Mouse (Mus musculus) adrenal gland, adult 18-20 months (tissue): Measurements from ENCODE around the gene Gm21958. TPM values are rescaled to one million over a fixed set of nuclear protein-coding genes. Genes with fewer than 3 reads are reported as not detected.
A peak's percentile ranks its signal among the peaks of the same experiment; 100 is the strongest.

Experiments
- DNase-seq, 2 experiments: peaks; one replicate each; pipeline ENCODE4 v3.0.0; 2021 to 2022; ENCODE audit warnings: low spot score in 2 of 2
- long read RNA-seq, 2 experiments: library from polyadenylated mRNA; stranded (forward); transcript quantifications; one replicate each; pipeline ENCODE4 v2.0.0; 2021
- total RNA-seq, 2 experiments: library from RNA; stranded (reverse); gene quantifications; 1 replicate in 1 of 2; 2 replicates in 1 of 2; pipeline ENCODE4 v1.2.3; 2021

The Gm21958 gene
- not detected for total RNA-seq
- long read RNA-seq, experiment 1: 0 reads
- long read RNA-seq, experiment 2: 0 reads

DNA sequence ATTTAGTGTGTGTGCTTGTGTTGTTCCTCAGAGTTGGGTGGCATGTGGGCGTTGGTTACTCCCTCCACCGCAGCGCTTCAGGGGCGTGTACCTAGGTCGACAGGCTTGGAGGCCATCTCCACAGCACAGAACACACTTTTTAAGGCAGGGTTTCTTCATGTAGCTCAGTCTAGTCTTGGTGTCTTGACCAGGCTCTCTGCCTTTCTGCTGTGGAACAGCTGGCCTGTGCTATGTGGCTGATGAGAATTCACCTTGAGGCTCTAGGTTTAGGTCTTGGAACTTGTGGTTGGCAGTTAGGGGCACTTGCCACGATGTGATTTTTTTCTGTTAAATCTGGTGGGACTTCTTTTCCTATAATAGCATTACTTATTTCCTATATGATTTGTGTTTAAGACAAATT, at the start of gene Gm21958:
Gm21958 (minus strand) TSS at position 101 of the 400 bp plus-strand sequence.
- DNase-seq: no peak

DNA sequence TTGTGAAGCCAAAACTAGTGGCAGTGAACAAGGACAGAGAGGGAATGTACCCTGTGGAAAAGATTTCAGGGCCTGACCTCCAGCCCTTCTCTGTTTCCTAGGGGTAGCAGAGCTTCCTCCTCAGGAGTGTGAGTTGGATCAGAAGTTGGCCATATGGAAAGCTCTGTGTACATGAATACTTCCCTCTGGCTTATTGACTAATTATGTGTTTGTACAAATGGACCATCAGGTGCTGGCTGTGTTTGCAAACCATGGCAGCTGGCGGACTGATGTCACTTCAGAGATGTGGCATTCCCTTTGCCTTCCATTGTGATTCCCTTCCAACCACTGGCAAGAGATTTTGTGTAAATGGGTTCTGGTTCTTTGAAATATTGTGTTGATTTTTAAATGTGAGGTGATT, 47.1 kb upstream of the Gm21958 start:
- no peak for DNase-seq

- DNase-seq: peak in 1 of 2 experiments; percentile 48
Observed at GRCm38 (mm10) chr3:54760321-54761115, 46.4 kb upstream of the Gm21958 start.

DNA sequence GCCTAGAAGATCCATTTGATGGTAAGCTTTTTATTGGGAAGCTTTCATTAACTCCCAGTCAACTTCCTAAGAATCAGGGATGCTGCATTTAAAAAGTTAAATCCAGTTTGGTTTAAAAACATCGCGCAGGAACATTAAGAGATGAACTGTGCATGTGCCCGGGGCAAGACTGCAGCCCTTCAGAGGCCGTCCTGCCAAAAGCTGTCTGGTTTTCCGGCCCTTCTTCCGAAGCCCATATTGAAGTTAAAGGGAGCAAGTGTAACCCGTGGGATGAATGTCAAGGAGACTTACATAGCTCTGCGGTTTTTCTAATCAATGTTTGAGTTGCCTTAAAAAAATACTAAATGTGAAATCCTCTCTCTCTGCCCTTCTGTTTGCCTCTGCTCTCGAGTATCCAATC, 45.1 kb upstream of the Gm21958 start:
- DNase-seq: no peak

GRCm38 (mm10) chr3:54757446-54757845, 43.3 kb upstream of the Gm21958 start:
- no peak for DNase-seq

- peak; percentile 36 to 56 for DNase-seq
Observed at GRCm38 (mm10) chr3:54756058-54756457, 41.9 kb upstream of the Gm21958 start.

DNA sequence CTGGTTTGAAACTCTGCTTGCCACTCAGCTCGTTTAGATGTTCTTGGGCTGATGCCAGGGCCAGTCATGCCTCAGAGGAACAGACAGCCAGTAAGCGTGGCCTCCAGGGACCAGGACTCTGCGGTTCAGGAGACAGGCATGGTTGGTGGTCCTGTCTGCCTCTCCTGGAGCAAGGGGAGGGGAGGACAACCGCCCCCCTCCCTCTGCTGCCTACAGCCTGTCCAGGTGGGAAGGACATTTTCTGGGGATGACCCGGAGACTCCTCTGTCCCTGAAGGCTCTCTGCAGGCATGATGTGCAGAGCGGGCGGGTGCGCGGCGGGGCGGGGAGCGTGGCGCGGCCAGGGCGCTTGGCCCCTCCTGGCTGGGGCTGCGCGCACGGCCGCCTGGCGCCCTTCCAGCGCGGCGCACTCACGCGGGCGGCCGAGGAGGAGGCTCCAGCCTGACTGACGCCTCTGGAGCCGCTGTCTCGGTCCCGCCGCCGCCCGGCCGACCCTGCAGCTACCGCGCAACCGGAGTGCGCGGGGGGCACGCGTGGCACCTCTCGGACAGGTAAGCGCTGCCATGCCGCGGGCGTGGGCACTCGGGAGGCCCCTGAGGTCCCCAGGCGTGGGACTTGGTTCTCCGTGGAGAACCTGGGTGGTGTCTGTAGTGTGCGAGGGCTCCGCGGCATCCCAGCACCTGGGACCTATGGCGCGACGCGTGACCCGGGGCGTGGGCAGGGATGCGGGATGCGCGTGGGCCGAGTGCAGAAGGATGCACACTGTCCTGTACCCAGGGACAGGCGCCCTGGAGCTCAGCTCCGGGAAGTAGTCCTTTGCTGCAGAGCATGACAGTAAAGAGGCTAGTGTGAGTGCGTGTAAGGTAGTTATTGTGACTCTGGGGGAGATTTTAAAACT, 41.2 kb upstream of the Gm21958 start, which contains the start of gene Smad9:
Smad9 (plus strand) TSS at position 438 of the 897 bp plus-strand sequence.
- peak; percentile 77 to 87 for DNase-seq

DNA sequence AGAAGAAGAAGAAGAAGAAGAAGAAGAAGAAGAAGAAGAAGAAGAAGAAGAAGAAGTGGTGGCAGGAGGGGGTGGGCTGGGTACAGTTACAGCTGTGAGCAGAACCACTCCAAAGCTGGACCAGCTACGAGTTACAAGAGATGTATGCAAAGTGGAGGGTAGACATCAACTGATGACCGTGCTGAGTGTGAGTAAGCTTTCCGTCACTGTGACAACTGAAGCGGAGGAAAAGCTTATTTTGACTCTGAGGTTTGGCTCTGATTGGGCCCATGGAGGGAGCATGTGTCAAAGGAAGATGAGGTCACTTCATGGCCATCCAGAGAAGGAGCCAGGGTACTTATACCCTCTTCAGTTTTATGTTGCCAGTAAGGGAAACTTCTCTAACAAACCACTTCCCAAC, 39.3 kb upstream of the Gm21958 start:
- DNase-seq: no peak

DNA sequence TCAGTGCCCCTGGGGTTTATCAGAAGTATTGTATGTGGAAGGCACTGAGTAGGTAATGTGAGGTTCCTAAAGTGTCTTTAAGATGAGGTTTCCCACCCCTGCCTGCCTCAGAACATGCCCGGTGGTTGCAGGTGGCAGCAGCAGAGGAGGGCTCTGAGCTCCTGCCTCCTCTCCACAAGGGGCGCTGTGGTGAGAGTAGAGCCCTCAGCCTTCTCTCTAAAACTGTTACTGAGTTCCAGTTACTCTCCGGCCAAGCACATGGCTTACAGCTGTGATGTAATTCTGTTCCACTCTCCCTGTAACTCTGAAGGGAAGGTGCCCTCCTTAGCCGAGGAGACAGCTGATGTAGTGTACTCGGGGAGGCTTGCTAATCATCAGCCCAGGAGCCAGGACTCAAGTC, 31.6 kb upstream of the Gm21958 start:
- no peak for DNase-seq

- no peak for DNase-seq
Observed at GRCm38 (mm10) chr3:54741965-54742364, 27.8 kb upstream of the Gm21958 start.

GRCm38 (mm10) chr3:54737317-54737716, 23.2 kb upstream of the Gm21958 start:
- DNase-seq: no peak

- DNase-seq: no peak
Observed at GRCm38 (mm10) chr3:54736101-54736927, 22.2 kb upstream of the Gm21958 start.

GRCm38 (mm10) chr3:54735247-54736046, 21.3 kb upstream of the Gm21958 start, which contains the start of the genes Exosc8 and Alg5:
Gene Exosc8 (minus strand): TSS chr3:54735393.
Gene Alg5 (plus strand): TSS chr3:54735539.
- peak; percentile 98 to 99 for DNase-seq

GRCm38 (mm10) chr3:54734411-54735246, 20.5 kb upstream of the Gm21958 start:
- DNase-seq: peak; percentile 91 to 94

DNA sequence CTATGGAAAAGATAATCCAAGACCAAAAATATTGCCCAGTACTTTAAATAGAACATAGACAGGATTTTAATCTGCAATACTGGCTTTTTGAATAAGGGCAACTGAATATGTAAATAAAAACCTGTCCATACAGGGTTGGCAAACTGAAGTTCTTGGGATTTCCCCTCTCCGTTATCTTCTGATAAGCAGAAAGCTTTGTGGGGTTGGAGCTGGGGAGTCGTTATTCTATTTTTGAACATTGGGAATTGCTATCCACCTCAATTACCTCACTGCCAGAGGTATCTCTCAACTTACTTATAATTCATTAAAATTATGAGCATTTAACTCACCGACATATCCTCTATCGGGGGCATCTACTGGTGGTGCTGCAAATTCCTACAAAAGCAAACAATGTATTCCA, 18.2 kb upstream of the Gm21958 start:
- no peak for DNase-seq

GRCm38 (mm10) chr3:54731626-54732150, 17.5 kb upstream of the Gm21958 start:
- DNase-seq: no peak

- no peak for DNase-seq
Observed at GRCm38 (mm10) chr3:54728100-54728499, 13.9 kb upstream of the Gm21958 start.

DNA sequence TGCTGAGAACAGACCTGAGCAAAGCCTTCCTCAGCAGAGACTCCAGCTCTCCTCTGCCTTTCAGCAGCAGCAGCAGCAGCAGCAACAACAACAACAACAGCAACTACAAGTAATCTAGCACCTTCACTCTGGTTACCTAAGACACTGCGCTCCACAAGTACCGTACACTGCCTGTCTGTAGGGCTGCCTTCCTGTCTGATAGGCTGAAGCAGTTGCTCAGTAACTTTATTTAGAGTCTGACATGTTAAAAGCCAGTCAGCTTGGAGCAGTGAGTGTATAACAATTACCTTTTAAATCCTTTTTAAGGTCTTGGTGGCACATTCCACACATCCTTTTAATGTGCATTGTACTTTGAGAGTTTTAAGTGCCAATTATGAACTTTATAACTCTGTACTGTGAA, 13.4 kb upstream of the Gm21958 start:
- DNase-seq: no peak

DNA sequence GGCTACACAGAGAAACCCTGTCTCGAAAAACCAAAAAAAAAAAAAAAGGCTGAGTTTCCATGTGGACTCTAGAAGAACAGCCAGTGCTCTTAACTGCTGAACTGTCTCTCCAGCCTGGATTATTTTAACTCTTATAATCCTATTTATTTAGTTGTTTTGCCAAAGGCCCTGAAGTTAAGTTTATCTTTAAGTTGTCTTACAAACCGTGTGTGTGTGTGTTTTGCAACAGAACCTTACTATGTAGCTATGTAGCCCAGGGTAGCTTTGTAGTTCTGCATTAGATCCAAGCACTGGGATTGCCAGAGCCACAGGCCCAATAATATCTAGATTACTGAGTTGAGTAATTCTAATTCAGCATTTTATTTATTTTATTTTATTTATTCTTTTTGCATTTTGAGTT, 11.2 kb upstream of the Gm21958 start:
- DNase-seq: no peak
